Mouse (Mus musculus) fat pad, adult 2 months (tissue): Measurements from ENCODE around the gene Pld2.

Experiments
- DNase-seq: peaks from one replicate; pipeline ENCODE4 v3.0.0-alpha.2; 2011; ENCODE audit warnings: low read depth, low spot score; ENCODE audit errors: extremely low read depth

Pld2 gene

DNA sequence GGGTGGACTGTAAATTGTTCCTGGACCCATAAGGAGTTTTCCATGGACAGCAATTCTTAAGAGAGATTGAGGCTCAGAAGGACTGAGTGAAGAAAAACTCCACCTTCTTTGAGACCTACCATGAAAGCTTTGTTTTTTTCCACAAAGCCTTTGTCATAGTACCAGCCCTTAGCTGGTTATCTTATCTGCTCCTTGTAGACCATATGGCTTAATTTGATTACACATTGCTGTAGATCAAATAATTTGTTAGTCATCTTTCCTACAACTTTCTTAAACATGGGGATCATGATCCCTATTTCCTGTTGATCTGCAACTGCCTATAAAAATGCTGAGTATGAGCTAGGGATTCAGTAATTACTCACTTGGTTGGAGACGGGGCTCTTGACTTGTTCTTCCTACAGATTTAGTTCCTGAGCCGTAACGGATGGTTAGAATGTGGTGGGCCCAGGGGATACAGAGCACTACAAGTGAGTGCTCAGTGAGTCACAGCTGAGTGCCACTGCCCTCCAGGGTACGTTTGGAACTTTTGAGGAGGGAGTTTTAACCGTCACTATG, 32.6 kb downstream of the Pld2 start:
- no peak for DNase-seq

DNA sequence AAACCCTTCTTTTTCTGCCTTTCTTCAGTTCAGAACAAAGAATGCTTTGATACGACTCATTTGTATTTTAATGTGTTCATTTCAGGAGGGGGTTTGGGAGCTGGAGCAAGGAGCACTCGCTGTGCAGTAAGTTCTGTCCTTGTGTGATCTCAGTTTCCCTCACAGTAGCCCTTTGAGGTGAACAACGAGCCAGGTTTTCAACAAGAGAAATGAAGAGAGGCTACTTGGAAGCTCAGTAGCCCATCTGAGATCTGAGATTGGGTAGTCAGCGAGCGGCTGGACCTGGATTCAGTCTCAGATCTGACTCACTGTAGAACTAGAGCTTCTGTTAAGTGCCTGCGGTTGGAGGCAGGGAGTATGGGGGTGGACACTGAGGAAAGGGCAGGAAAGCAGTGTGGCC, 34.0 kb downstream of the Pld2 start:
- no peak for DNase-seq

DNA sequence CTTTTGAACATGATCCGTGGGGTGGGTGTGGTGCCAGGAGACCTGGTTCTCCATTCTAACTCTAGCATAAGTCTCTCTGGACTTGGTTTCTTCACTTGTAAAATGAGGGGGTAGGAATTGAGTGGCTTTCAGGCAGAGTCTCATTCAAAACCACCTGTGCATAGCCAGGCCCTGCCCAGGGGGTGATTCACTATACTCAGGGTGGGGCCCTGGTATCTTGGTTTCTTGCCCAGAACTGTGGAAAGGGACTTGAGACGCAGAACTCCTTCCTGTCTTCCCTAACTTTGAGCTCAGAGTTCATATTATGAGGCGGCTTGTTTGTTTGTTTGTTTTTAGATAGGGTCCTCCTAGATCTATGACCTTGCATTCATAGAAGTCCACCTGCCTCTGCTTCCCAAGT, 37.3 kb downstream of the Pld2 start:
- no peak for DNase-seq

DNA sequence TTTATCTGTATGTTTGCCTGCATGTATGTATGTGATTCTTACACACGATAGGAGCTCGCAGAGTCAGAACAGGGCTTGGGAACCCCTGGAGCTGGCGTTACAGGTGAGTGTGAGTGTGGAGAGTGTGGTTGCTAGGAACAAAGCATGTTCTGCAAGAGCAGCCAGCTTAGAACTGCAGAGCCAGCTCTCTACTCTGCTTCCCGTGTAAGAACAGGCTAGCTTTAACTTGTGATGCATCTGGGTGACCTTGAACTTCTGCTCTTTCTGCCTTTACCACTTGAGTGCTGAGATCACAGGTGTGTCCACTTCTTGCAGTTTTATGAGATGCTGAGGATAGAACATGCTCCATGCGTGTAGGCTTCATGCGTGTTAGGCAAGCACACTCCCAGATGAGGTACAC, 39.1 kb downstream of the Pld2 start:
- DNase-seq = no peak

- no peak for DNase-seq
These were observed 40.0 kb downstream of the Pld2 start for GRCm38 (mm10) chr11:70579710-70580357.

- no peak for DNase-seq
These were observed 40.5 kb downstream of the Pld2 start for GRCm38 (mm10) chr11:70580358-70580720.

DNA sequence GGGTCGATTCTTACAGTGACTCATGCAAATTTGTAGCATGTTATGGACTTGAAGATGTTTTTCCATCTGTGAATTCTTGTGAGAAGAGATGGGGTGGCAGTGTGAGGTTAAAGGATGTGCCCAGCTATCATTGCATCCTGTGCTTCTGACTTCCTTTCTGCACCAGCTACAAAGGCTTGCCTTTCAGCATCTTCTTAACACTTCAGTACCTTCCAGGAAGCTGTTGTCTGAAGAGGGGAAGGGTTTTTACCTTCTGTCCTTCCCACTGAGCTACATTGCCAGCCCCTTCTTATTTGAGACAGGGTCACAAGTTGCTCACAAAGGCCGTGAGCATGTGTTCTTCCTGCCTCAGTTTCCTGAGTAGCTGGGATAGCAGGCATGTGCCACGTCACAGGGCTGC, 41.1 kb downstream of the Pld2 start:
- no peak for DNase-seq

DNA sequence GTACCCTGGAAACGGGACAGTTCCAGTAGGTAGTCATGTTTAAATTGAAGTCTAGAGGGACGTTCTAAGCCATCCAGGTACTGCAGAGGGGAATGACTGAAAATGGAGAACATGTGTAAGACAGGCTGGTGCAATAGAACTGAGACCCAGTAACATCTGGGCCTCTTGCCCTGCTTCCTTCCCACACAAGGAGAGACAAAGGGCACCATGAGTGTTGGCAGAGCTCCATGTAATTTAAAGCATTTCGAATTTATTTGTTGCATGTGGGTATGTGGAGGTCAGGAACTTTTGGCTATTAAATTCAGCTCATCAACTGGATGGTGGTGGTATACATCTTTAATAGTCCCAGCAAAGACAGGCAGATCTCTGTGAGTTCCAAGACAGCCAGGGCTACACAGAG, 42.3 kb downstream of the Pld2 start:
- no peak for DNase-seq

- DNase-seq = no peak
These were observed 43.3 kb downstream of the Pld2 start for GRCm38 (mm10) chr11:70583022-70583714.

- DNase-seq = no peak
These were observed 43.9 kb downstream of the Pld2 start for GRCm38 (mm10) chr11:70583775-70584174.

DNA sequence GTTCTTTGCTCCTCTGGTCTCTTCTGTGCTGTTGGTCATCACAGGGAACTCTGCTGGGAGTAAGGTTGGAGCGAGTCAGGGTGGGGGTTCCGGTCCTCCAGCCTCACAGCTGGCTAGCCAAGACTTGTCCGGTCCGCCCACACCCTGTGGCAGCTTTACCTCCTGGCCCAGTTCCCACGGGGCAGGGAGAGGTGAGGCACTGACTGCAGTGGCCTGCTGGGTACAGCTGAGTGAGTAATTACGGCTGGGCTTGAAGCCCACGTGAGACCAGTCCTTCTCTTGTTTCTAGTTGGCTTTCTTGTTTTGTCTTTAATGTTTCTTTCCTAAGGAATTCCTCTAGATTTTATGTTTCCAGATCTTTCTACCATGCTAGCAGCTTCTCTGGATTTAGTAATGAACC, 45.6 kb downstream of the Pld2 start:
- no peak for DNase-seq

GRCm38 (mm10) chr11:70586261-70586660, 46.4 kb downstream of the Pld2 start:
- DNase-seq = no peak

DNA sequence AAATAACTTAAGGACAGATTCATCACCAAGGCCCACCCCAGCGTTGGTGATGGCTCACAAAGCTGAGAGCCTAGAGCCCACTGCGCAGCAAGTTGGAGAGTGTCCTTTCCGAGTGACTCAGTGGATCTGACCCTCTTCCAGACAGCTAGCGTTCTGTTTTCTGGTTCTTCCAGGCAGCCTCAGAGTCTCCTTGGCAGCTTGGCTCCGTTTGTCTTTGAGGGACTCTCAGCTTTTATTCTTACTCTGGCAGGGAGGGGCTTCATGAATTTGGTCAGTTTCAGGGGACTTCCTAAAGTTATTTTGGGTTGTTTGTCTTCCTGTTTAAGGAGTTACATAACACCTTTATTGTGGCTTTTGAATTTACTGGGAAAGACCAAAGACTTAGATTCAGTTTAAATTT, 47.1 kb downstream of the Pld2 start:
- DNase-seq = no peak

DNA sequence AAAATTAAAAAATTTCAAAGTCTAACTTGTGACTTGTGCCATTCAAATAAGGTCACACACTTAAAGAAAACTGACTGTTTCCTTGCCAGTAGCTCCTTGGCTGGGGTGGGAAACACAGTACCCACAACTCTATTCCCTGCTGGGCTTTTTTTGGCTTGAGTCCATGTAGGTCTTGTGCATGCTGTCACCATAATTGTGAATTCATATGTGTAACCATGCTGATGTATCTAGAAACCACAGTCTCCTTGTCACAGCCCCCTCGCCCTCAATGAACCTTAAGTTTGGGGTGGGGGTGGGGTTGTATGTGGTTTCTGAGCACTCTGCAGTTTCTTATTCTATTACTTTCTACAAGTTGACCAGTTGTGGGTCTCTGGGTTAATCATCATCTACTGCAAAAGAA, 51.9 kb downstream of the Pld2 start:
- DNase-seq = no peak

GRCm38 (mm10) chr11:70594253-70594989, 54.6 kb downstream of the Pld2 start:
- no peak for DNase-seq

GRCm38 (mm10) chr11:70595638-70596037, 55.8 kb downstream of the Pld2 start:
- no peak for DNase-seq

DNA sequence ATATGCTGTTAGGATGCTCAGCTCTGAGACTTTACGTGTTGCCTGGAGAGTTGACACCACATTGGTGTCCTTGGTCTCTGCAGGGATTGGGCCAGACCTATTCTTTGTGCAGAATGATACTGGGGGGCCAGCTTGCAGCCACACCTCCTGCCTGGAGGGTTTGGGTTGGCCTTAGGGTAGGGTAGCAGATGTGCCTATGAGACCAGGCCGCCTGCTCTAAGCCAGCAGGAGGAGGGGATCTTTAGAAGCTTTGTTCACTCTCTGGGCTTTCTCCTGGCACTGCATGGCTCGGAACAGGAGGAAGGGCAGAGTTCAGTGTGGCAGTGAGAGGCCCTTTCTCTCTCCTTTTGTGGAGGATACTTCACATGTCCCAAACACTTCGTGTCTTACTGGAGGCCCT, 56.2 kb downstream of the Pld2 start:
- no peak for DNase-seq

- DNase-seq = no peak
These were observed 57.4 kb downstream of the Pld2 start for GRCm38 (mm10) chr11:70597301-70597700.

- DNase-seq = no peak
These were observed 58.6 kb downstream of the Pld2 start for GRCm38 (mm10) chr11:70598451-70598953.

GRCm38 (mm10) chr11:70605024-70605566, 65.2 kb downstream of the Pld2 start:
- no peak for DNase-seq

DNA sequence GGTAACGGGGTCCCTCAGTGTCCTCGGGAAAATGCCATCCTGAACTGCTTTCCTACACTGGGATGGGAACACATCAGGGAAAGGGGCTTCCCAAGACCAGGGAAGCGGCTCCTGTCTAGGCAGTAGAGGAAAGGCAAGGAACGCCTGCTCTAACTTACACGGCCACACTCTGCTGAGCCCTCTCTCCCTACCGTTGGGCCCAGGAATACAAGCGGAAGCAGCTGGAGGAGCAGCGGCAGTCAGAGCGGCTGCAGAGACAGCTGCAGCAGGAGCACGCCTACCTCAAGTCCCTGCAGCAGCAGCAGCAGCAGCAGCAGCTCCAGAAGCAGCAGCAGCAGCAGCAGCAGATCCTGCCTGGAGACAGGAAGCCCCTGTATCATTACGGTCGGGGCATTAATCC, 66.9 kb downstream of the Pld2 start:
- DNase-seq = no peak

DNA sequence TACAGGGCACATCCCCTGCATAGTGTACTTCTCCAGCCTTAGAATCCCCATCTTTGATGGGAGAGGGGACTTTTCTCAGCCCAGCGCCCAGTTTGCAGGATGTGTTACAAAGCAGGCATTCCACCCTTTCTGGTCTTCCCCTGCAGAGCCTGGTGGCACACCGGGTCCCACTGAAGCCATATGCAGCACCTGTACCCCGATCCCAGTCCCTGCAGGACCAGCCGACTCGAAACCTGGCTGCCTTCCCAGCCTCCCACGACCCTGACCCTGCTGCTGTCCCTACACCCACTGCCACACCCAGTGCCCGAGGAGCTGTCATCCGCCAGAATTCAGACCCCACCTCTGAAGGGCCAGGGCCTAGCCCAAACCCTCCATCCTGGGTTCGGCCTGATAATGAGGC, 67.7 kb downstream of the Pld2 start:
- no peak for DNase-seq
